Mouse (Mus musculus): ENCODE results near the gene Sash1.

GRCm38 (mm10) chr10:8818066-8818465 is 67.8 kb downstream of the Sash1 start:
- TF ChIP-seq CTCF (IDR thresholded peaks at IDR 0.05; ENCODE audit: low read depth, low read length): no peak
- TF ChIP-seq POLR2A (IDR thresholded peaks at IDR 0.05; ENCODE audit: borderline replicate concordance, low read depth, low read length): no peak

Measured in bone marrow macrophage, adult 2 months (primary cell).